Mouse (Mus musculus): Measurements from ENCODE around the gene Ap3b2. TPM values are rescaled to one million over a fixed set of nuclear protein-coding genes. Genes with fewer than 3 reads are reported as not detected.

Gene Ap3b2
- 155 and 162 TPM in 2 replicates for polyA plus RNA-seq (2015; fragmentation: Nextera tagmentation; extraction: Ambion mirVana)

GRCm38 (mm10) chr7:81493331-81494021 is at the start of gene Ap3b2:
Ap3b2 (minus strand) TSS chr7:81493925.
- Histone ChIP-seq H3K27me3 (replicated peaks) (no peaks in the 10 kb centered on the region), H3K27ac (peak within 1 kb of the TSS; percentile 98), H3K36me3 (replicated peaks) (no peaks in the 10 kb centered on the region), H3K9me3 (no peaks in the 10 kb centered on the region), H3K9ac (peak within 1 kb of the TSS; percentile 97), H3K4me3 (peak within 1 kb of the TSS; percentile 72), H3K4me1 (peaks cover 36% of the 10 kb centered on the region), H3K4me2 (peak within 1 kb of the TSS; percentile 71)
- peak; percentile 96 for ATAC-seq (replicated peaks)
- under 1% methylated on average over 57 of the region's 57 CpGs for WGBS

- Histone ChIP-seq H3K27ac (no peak overlapping the region), H3K27me3 (replicated peaks) (no peaks in the 10 kb centered on the region), H3K4me3 (no peak overlapping the region), H3K9ac (no peak overlapping the region), H3K4me1 (peaks cover 9% of the 10 kb centered on the region; the same call in 1 of the 2 replicates), H3K4me2 (no peak overlapping the region), H3K9me3 (no peaks in the 10 kb centered on the region), H3K36me3 (replicated peaks) (no peaks in the 10 kb centered on the region)
- ATAC-seq (replicated peaks): no peak
- 84% methylated on average over 8 of the region's 8 CpGs for WGBS
Measured at GRCm38 (mm10) chr7:81542934-81543333, 49.2 kb upstream of the Ap3b2 start.

- H3K27me3 ChIP-seq (replicated peaks): no peaks in the 10 kb centered on the region
- 84% methylated on average over 7 of the region's 7 CpGs for WGBS
- no peak overlapping the region for H3K4me3 ChIP-seq
- H3K27ac ChIP-seq: no peak overlapping the region
- H3K9ac ChIP-seq: no peak overlapping the region
- no peaks in the 10 kb centered on the region for H3K9me3 ChIP-seq
- no peaks in the 10 kb centered on the region for H3K36me3 ChIP-seq (replicated peaks)
- peaks cover 9% of the 10 kb centered on the region; the same call in 1 of the 2 replicates for H3K4me1 ChIP-seq
- H3K4me2 ChIP-seq: no peak overlapping the region
- ATAC-seq (replicated peaks): no peak
Measured at GRCm38 (mm10) chr7:81541924-81542524, 48.3 kb upstream of the Ap3b2 start.

- H3K36me3 ChIP-seq (replicated peaks): 0 out of 2 replicates have a peak, but pooled peaks cover under 1% of the 10 kb centered on the region
- 70% methylated on average over 1 of the region's 1 CpGs for WGBS
- no peaks in the 10 kb centered on the region for H3K9me3 ChIP-seq
- no peaks in the 10 kb centered on the region for H3K27me3 ChIP-seq (replicated peaks)
- no peak for ATAC-seq (replicated peaks)
- H3K27ac ChIP-seq: no peak overlapping the region
- H3K4me1 ChIP-seq: peaks cover 9% of the 10 kb centered on the region; the same call in 1 of the 2 replicates
- no peak overlapping the region for H3K4me3 ChIP-seq
- no peak overlapping the region for H3K9ac ChIP-seq
- no peak overlapping the region for H3K4me2 ChIP-seq
Measured at GRCm38 (mm10) chr7:81540999-81541398, 47.3 kb upstream of the Ap3b2 start.

GRCm38 (mm10) chr7:81539565-81539964 is 45.8 kb upstream of the Ap3b2 start:
- ATAC-seq (replicated peaks): no peak; the same call in 1 of the 2 replicates
- Histone ChIP-seq H3K4me3 (no peak overlapping the region), H3K9me3 (no peaks in the 10 kb centered on the region), H3K27ac (no peak overlapping the region), H3K9ac (no peak overlapping the region), H3K4me1 (peaks cover 9% of the 10 kb centered on the region; the same call in 1 of the 2 replicates), H3K27me3 (replicated peaks) (no peaks in the 10 kb centered on the region), H3K36me3 (replicated peaks) (peaks cover 7% of the 10 kb centered on the region; the same call in 1 of the 2 replicates), H3K4me2 (no peak overlapping the region)
- WGBS: 5% methylated on average over 2 of the region's 2 CpGs

GRCm38 (mm10) chr7:81538070-81538675 is 44.4 kb upstream of the Ap3b2 start:
- no peak for ATAC-seq (replicated peaks)
- Histone ChIP-seq H3K9ac (0 out of 2 replicates have a peak overlapping the region, but pooled peaks have one; percentile 2), H3K9me3 (no peaks in the 10 kb centered on the region), H3K27me3 (replicated peaks) (no peaks in the 10 kb centered on the region), H3K4me2 (no peak overlapping the region), H3K4me3 (no peak overlapping the region), H3K4me1 (peaks cover 9% of the 10 kb centered on the region; the same call in 1 of the 2 replicates), H3K36me3 (replicated peaks) (peaks cover 21% of the 10 kb centered on the region), H3K27ac (no peak overlapping the region)
- 73% methylated on average over 2 of the region's 2 CpGs for WGBS

- no peak overlapping the region for H3K4me3 ChIP-seq
- no peak overlapping the region for H3K4me2 ChIP-seq
- no peak overlapping the region for H3K9ac ChIP-seq
- H3K36me3 ChIP-seq (replicated peaks): peaks cover 30% of the 10 kb centered on the region
- no peak overlapping the region for H3K27ac ChIP-seq
- peaks cover 9% of the 10 kb centered on the region; the same call in 1 of the 2 replicates for H3K4me1 ChIP-seq
- no peaks in the 10 kb centered on the region for H3K9me3 ChIP-seq
- no peak for ATAC-seq (replicated peaks)
- no peaks in the 10 kb centered on the region for H3K27me3 ChIP-seq (replicated peaks)
- 91% methylated on average over 4 of the region's 4 CpGs for WGBS
Measured at GRCm38 (mm10) chr7:81536478-81536877, 42.8 kb upstream of the Ap3b2 start.

- no peaks in the 10 kb centered on the region for H3K27me3 ChIP-seq (replicated peaks)
Measured at GRCm38 (mm10) chr7:81531462-81531861, 37.7 kb upstream of the Ap3b2 start.

GRCm38 (mm10) chr7:81528918-81529317 is 35.2 kb upstream of the Ap3b2 start:
- H3K27me3 ChIP-seq (replicated peaks): no peaks in the 10 kb centered on the region
- H3K9ac ChIP-seq: no peak overlapping the region
- H3K4me2 ChIP-seq: no peak overlapping the region
- no peak overlapping the region for H3K27ac ChIP-seq
- peaks cover 23% of the 10 kb centered on the region for H3K36me3 ChIP-seq (replicated peaks)
- H3K4me1 ChIP-seq: peaks cover 25% of the 10 kb centered on the region
- 95% methylated on average over 8 of the region's 8 CpGs for WGBS
- H3K4me3 ChIP-seq: no peak overlapping the region
- ATAC-seq (replicated peaks): no peak
- no peaks in the 10 kb centered on the region for H3K9me3 ChIP-seq

More at GRCm38 (mm10) chr7:81531462-81531861, 37.7 kb upstream of the Ap3b2 start:
- Histone ChIP-seq H3K9ac (no peak overlapping the region), H3K4me2 (no peak overlapping the region), H3K9me3 (no peaks in the 10 kb centered on the region), H3K27ac (no peak overlapping the region), H3K4me1 (peaks cover 2% of the 10 kb centered on the region), H3K4me3 (no peak overlapping the region), H3K36me3 (replicated peaks) (peaks cover 37% of the 10 kb centered on the region)
- 90% methylated on average over 1 of the region's 1 CpGs for WGBS
- no peak for ATAC-seq (replicated peaks)

GRCm38 (mm10) chr7:81523663-81524017 is 29.9 kb upstream of the Ap3b2 start:
- ATAC-seq (replicated peaks): peak; percentile 51; the same call in 1 of the 2 replicates
- Histone ChIP-seq H3K27me3 (replicated peaks) (no peaks in the 10 kb centered on the region), H3K9me3 (no peaks in the 10 kb centered on the region), H3K36me3 (replicated peaks) (no peaks in the 10 kb centered on the region), H3K9ac (peak overlapping the region; percentile 50), H3K4me2 (peak overlapping the region; percentile 70), H3K27ac (peak overlapping the region; percentile 98), H3K4me3 (peak overlapping the region; percentile 69), H3K4me1 (peaks cover 30% of the 10 kb centered on the region)
- WGBS: 11% methylated on average over 13 of the region's 13 CpGs

- WGBS: under 1% methylated on average over 31 of the region's 31 CpGs
- Histone ChIP-seq H3K9ac (peak overlapping the region; percentile 72), H3K4me1 (peaks cover 30% of the 10 kb centered on the region), H3K4me3 (peak overlapping the region; percentile 69), H3K9me3 (no peaks in the 10 kb centered on the region), H3K36me3 (replicated peaks) (no peaks in the 10 kb centered on the region), H3K27ac (peak overlapping the region; percentile 98), H3K27me3 (replicated peaks) (no peaks in the 10 kb centered on the region), H3K4me2 (peak overlapping the region; percentile 70)
- ATAC-seq (replicated peaks): peak; percentile 98
Measured at GRCm38 (mm10) chr7:81523008-81523662, 29.4 kb upstream of the Ap3b2 start.

Measured in midbrain, embryonic 15.5 days (tissue).